Mouse (Mus musculus) lung, postnatal 10 days (tissue): ENCODE measurements around the gene Dtnbp1.

Experiments
- DNase-seq: peaks from one replicate; pipeline ENCODE4 v3.0.0; 2021

The Dtnbp1 gene

DNA sequence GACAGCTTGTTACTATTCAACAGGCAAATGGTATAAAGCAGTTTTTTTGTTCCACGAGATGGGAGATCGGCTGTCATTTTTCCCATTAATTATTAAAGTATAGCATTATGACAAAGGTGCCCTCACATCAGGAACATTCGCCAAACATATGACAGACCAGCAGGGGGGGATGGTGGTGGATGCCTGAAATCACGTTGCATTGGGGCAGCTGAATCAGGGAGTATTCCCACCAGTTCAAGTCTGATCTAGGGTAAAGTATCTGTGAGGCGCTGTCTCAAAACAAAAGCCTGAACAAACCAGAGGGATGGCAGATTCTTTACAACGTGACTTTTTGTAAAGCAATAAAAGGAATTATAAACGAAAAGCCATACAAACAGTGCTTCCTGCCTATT is 1.1 kb downstream of the Dtnbp1 start:
- peak; percentile 62 for DNase-seq

DNA sequence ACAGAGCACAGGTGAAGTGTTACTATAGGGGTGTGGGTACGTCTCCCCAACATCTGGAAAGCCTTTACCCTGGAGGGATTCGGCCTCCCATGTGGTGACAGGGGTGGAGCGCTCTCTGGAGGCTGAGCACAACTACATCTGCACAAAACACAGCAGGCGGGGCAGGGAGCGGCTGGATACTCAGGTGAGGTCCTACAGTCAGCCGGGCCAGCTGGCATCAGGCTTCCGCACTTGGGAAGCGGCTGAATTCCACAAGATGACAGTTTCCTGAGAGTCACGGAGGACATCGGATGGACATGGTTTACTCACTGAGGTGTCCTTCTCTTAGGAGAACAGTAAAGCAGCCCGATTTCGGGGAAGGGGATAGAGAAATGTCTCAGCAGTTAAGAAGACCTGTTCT is 2.7 kb downstream of the Dtnbp1 start:
- no peak for DNase-seq

DNA sequence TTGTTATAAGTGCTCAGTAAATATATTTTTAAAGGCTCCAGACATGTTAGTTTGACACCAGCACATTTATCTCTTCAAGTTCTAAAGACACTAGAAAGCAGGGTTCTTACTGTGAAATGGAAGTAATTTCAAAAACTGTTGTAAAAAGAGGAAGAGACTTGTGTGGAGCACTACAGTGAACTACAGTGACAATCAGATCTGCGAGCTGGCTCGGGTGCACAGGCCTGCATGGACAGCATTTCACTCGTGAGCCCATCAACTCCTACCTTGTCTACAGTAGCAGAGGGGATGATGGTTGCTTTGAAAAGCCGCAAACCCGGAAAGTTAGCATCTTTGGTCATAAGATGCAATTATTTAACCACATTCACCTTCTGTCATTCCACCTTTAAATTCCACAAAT is 5.6 kb downstream of the Dtnbp1 start:
- DNase-seq: no peak

DNA sequence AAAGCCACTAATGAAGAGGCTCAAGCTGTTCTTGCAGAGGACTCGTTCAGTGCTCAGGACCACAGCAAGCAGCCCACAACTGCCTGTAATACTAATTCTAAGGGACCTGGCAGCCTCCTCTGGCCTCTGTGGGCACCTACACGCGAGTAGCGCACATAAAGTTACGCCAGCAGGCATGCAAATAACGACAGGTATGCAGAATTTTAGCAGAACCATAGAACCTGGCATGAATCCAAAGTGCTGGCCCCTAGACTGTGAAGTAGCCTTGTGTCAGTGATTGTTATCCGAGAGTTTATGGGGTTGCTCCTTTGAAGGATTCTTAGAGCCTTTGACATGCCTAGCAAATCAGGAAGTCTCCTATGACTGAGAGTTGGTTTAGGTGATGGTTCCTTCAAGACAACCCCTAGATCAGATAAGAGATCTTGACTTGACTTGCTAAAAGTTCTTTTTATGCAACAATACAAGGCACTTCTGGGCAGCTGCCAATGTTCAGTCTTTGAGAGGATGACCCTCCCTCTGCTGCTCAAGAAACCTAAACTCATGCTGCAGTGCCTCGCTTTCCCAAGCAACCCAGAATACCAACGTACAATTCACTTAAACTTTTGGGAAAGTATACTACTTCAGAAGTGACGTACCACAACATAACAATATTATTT is 9.3 kb downstream of the Dtnbp1 start:
- DNase-seq: peak; percentile 27

DNA sequence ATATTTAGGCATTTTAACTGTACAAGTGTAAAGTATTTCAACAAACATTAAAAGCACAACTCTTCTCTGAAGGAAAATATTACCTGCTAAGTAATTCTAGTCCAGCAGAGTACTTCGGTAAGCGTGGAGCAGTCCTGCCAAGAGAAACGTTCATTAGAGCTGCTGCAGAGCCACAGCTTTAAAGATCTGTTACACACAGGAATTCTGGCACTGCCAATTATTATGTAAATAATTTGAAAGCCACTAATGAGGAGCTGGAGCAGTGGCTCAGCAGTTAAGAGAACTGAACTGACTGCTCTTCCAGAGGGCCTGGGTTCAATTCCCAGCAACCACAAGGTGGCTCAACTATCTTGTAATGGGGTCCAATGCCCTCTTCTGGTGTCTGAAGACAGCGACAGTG is 10.0 kb downstream of the Dtnbp1 start:
- DNase-seq: no peak

DNA sequence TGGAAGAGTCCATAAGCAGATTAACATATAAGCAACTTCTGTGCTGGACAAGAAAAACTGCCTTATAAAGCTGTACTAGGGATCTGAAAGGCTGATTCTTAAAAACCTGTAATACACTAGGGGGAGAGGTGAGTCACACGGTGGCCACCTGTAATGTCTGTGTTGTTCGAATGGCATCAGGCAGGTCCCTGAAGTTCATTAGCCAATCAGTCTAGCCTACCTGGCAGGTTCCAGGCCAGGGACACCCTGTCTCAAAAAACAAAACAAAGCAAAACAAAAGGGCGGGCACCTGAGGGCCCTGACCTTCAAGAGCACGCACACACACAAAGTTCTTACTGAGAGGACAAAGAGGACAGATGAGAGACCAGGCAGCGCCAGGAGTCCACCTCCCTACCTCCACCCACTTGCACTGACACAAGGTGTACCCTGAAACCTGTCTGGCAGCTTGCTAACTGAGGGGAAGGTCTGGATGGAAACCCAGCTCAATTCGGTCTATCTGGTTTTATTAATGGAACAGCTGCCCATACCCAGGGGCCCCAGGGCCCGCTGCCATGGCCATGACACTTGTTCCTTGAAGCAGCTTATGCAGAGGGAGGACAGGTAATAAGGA is 11.8 kb downstream of the Dtnbp1 start:
- DNase-seq: no peak

- no peak for DNase-seq
Measured at GRCm38 (mm10) chr13:44986352-44986751, 15.6 kb downstream of the Dtnbp1 start.

GRCm38 (mm10) chr13:44985321-44985720 is 16.6 kb downstream of the Dtnbp1 start:
- no peak for DNase-seq

DNA sequence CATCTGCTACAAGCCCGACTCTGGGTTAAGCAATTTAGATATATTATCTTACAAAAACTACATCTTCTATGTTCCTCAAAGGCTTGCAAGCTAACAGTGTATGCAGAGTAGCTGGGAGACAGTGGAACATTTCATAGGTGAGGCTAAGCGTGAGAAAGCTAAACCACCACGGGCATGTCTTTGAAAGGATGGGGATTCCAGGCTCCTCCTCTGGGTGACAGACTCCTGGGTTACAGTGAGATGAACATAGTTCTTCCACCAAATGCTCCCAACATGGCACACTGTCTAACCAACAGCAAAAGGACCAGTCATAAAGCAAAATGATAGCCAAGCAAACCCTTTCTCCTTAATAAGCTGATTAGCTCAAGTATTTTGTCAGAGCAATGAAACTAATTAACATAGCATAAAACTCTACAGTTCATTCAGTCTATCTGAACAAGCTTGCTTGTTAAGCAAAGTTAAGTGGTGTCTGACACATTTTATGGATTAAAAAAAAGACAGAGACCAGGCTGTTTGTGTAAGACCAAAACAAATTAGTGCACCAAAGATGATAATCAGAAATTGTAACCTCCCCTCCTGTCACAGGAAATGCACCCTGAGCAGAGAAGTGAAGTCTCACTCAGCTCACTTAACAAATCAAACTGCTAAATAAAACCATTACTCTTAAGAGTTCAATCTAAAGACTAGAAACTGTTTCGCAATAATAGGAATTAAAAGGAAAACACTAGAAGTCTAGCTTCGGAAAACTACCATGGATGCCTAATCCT is 18.1 kb downstream of the Dtnbp1 start:
- DNase-seq: no peak

DNA sequence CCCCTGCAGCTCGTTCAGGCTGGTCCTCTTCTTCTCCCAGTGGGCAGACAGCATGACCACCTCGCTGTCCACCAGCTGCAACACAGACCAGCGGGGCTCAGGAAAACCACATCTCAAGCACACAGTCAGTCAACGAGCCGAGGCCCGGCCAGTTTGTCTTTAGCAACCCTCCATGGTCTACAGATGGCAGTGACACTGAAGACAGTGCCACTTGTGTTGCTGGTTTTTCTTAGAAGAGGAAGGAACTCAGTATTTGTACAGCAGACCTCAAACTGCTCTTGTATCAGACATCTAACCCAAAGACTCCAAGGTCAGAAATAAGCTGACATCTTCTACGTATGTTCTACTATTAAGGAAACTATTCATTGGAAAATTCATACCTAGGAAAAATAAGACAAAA is 19.1 kb downstream of the Dtnbp1 start:
- no peak for DNase-seq

GRCm38 (mm10) chr13:44979433-44979832 is 22.5 kb downstream of the Dtnbp1 start:
- no peak for DNase-seq

- DNase-seq: no peak
Measured at GRCm38 (mm10) chr13:44977483-44978141, 24.3 kb downstream of the Dtnbp1 start.

- DNase-seq: no peak
Measured at GRCm38 (mm10) chr13:44977059-44977458, 24.9 kb downstream of the Dtnbp1 start.

DNA sequence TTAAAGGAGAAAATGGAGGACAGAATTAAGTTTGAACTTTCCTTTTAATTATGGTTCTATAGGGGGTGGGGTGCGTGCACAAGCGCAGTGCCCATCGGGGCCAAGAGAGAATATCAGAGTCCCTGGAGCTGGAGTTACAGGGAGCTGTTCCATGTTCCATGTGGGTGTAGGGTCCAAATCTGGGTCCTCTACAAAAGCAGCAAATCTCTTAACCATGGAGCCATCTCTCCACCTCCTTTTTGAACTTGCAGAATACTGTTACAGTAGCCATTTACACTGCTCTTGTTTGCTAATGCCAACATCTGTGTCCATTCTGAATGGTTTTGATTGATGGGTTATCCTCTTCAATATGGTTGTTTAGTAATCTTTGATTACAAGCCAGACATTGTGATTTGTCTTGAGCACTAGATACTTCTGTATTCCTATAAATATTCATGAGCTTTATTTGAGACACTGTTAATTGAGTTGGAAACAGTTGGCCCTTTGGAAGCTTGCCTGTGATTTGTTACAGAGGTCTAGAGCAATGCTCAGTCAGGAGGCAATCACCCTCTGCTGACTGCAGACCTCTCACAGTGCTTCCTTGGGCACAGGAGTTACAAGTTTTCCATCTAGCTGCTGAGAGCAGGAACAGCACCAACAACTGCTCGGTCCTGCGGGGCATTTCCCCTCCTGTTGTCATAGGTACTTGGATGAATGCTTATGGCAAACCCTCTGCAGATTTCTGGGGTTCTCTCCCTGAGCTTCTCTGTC is 41.2 kb downstream of the Dtnbp1 start:
- no peak for DNase-seq

DNA sequence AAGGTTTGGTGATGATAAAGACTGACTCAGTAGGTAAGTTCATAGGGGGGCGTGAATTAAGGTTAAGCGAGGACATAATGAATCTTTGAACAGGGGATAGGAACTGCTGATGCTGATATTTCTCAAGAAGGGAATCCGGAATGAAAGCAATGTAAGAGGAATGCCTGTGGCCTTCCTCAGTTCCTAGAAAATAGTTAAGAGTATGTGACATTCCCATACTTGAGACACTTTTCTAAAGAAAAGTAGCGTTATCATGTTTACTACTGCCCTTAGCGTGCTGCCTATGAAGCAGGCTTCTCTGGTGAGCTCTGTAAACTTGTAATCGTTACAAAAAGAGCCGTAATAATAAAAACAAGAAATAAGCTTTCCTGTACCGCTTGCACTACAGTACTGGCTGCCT is 44.9 kb downstream of the Dtnbp1 start:
- no peak for DNase-seq

- DNase-seq: no peak
Measured at GRCm38 (mm10) chr13:44955781-44956180, 46.2 kb downstream of the Dtnbp1 start.

- DNase-seq: no peak
Measured at GRCm38 (mm10) chr13:44954232-44954568, 47.7 kb downstream of the Dtnbp1 start.

GRCm38 (mm10) chr13:44953546-44954231 is 48.3 kb downstream of the Dtnbp1 start:
- DNase-seq: no peak

- peak; percentile 40 for DNase-seq
Measured at GRCm38 (mm10) chr13:44952393-44953086, 49.4 kb downstream of the Dtnbp1 start.

GRCm38 (mm10) chr13:44948320-44949250 is 53.4 kb downstream of the Dtnbp1 start:
- DNase-seq: no peak
